Mouse (Mus musculus): ENCODE data around the gene P2rx6.
A peak's percentile ranks its signal among the peaks of the same experiment; 100 is the strongest.

Gene P2rx6

DNA sequence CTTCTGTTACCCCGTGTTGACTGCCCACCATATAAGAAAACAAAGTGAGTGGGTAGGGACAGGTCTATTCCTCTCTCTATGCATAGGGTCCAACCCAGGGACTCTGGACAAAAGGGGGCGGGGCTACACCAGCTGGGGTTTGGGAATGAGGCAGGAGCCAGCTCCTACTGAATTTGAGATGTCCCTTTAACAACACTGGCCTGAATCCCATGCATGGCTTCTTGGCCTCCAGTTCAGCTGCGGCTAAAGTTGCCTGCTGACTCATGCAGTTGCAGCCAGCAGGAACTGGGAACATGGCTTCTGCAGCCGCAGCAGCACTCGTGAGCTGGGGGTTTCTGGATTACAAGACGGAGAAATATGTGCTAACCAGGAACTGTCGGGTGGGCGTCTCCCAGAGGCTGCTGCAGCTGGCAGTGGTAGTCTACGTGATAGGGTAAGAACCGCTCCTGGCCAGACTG is at the start of gene P2rx6:
Gene P2rx6, plus strand, starts transcription at position 135 of the 458 bp plus-strand sequence.
- peak; percentile 70 for DNase-seq

DNA sequence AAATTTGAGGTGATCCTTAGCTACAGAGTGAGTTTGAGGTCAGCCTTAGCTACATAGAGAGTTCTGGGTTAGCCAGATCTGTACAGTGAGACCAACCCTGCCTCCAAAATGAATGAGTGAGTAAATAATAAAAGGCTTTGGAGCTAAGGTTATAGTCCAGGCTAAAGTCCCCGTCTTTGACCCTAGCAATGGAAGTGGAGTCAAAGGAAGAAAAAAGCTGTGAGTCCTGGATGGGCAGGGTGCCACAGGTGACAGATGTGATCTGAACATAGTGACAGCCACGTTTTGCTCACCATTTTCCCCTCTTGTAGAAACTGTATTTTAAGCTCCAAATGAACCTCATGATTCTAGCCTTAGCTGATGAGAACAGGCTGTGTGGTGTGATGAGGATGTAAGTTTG is 42.8 kb upstream of the P2rx6 start:
- DNase-seq: no peak

DNA sequence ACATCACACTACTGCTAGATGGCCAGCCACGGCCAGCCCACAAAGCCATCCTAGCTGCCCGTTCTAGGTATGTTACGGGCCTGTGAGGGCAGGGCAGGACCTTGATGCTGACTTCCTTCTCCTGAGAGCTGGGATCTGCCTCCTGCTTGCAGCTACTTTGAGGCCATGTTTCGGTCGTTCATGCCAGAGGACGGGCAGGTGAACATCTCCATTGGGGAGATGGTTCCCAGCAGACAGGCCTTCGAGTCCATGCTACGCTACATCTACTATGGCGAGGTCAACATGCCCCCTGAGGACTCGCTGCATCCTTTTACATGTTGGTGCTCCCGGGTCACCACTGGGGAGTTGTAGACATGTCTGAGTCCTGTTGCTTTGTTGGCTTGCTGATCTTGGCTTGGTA is 37.5 kb upstream of the P2rx6 start:
- DNase-seq: no peak

DNA sequence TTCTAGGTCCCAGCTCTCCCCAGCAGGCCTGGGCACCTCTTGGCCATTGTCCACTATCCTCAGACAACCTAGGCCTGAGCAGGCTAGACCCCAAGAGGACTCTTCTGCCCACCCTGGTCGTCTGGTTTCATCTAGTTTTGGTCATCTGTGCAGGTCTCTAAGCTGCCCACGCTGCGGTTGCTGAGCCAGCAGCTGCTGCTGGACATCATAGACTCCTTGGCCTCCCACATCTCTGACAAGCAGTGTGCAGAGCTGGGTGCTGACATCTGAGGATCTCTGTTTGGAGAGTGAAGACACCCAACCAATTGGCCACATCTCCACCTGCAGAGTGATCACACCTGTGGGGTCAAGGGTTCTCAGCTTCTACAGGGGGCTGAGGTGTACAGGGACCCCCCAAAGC is 36.2 kb upstream of the P2rx6 start:
- DNase-seq: no peak

DNA sequence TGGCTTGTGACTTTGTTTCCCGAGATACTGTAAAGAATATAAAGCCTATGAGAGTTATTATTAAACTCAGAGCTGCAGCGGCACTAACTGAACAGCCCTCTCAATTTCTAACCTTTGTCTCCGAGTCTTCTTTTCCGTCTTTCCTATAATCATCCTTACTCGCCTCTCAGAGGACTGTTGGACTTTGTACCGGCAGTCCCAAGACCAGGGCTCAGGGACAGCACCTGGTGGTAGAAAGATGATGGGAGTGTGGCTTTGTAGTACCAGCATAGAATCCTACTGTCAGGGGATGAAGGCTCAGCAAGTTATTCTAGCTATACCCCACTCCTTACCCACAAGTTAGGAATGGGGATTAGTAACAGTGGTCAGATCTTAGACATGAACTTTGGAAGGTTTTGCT is 35.5 kb upstream of the P2rx6 start:
- no peak for DNase-seq

DNA sequence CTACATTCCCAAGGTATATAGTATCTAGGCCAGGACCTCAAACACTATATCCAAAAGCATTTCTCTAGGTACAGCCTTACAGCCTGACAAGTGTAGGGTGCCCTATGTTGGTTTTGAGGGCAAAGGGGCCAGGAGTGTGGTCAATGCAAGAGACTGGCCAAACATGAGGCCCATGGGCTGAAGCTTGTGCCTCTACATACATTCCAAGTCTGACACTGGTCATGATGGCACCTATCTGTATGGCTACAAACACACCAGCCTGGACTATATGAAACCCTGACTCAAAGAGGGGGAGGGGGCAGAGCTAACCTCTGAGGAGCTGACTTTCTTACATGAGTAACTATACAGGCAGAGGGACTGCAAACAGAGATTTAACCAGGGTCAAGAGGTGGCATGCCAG is 34.1 kb upstream of the P2rx6 start:
- no peak for DNase-seq

DNA sequence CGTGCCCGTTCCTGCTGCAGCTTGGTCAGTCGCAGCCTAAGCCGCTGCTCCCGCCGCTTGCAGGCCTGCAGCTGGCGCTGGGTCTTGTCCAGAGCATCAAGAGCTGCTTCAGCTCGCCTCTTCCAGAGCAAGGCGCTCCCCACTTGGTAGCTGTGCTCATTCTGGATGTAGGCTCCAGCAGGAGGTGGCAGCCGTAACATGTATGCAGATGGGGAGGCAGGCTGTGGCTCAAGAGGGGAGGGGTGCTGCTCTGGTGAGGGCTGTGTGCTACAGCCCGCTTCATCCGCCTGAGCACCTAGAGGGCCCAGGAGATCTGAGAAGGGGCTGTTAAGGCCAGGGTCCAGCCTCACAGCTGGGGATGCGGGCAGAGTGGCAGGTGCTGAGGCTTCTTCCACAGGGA is 33.4 kb upstream of the P2rx6 start:
- DNase-seq: no peak

DNA sequence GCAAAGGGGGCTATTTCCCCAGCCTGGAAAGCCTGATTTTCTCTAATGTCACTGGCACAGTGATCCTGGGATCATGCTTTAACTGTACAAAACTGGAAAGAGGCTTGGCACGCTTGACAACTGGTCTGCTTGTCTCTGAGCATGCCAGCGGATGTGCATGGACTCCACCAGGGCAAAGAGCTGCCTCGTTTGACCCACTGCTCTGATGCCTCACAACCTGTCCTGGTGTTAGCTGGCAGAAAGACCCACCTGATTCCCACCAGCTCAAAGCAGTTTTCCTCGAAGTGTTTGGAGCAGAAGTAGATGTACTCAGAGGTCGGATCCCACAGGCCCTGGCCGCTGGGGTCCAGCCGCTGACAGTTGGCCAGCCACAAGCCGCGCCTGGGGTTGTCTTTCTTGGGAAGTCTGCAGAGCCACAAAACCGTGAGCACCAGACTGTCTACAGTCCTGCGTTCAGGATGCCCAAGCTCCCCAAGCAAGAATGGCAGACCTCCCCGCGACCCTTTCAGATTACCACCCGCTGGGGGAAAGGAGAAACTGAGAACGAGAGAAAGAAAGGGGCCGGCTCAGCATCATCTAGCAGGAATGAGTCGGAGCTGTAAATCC is 31.6 kb upstream of the P2rx6 start:
- DNase-seq: no peak

DNA sequence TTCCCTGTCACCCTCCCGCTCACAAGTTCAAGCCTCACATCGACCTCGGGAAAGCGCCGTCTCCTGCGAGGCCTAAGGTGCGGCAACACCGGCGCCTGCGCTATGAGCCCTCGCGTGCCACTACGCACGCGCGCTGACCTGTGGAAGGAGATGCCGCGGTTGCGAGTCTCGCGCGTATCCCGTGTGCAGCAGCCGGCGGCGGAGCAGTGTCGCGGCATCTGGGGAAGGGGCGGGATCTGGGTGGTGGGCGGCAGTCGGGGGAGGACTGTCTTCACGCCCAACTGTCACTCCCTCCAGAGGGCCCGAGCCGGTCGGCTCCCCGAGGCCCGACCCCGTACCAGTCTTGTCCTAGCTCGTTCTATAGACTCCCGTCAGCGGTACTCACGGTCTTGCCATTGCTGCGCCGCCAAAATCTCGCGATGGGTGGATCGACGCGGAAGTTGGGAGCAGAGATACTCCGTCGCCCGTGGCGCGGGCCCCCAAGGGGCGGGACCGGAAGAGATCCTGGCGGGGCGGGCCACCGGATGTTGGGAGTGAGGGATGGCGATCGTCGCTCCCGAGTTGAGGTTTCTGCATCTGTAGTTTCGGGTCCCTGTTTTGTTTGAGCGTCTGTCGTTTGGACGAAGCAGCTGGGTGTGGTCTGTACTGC is 30.9 kb upstream of the P2rx6 start, which contains the start of gene Thap7:
Gene Thap7, minus strand, starts transcription at position 497 of the 649 bp plus-strand sequence.
- DNase-seq: peak; percentile 98

DNA sequence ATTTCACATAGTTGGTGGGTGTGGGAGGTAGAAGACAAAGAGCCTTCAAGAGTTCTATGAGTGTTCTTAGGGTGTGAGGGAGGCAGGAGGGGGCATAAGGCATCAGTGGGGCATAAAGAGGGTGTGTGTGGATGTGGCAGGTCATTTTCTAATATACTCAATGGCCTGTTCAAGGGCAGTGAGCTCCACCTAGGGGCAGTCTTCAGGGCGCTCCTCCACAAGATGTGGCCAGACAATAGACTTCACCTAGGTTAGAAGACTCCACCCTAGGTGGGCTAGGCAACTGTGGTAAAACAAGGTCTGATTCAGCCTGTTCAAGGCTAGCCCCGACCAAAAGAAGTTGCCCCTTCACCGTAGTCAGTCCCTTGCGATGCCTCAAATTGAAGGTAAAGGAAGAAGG is 29.4 kb upstream of the P2rx6 start:
- DNase-seq: peak; percentile 38

DNA sequence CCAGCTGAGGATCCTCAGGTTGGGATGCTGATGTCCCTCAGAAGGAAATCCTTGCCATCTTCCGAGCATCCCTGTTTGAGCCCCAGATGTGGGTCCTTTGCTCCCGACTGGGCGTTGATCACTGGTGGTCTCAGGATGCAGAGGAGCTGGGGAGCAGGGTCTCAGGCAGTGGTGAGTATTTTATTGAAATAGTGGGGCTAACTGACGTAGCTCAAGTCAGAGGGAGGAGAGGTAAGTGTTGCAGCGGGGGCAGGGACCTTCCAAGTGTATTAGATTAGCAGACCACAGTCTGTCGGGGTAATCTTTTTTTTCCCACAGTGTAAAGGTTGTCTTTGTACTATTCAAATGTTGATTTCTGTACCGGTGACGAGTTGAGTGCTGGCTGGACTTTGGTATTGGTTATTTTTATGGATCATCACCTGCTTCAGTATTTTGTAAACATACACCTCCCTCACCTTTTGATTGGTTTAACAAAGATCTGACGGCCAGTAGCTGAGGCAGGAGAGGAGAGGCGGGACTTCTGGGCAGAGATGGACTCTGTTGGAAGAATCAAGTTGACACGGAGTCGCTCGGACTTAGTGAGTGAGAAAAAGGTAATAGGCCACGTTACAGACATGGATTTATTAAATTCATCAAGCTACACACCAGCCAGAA is 28.9 kb upstream of the P2rx6 start:
- DNase-seq: no peak

DNA sequence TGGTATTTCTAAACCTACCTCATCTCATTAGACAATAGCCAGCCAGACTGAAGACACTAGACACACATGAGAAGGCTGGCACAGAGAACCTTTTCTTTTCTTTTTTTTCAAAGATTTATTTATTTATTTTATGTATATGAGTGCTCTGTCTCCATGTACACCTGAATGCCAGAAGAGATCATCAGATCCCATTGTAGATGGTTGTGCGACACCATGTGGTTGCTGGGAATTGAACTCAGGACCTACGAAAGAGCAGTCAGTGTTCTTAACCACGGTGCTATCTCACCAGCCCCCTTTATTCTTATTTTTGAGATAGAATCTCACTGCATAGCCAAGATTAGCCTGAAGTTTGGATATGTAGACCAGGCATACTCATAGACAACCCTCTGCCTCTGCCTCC is 25.1 kb upstream of the P2rx6 start:
- DNase-seq: no peak

DNA sequence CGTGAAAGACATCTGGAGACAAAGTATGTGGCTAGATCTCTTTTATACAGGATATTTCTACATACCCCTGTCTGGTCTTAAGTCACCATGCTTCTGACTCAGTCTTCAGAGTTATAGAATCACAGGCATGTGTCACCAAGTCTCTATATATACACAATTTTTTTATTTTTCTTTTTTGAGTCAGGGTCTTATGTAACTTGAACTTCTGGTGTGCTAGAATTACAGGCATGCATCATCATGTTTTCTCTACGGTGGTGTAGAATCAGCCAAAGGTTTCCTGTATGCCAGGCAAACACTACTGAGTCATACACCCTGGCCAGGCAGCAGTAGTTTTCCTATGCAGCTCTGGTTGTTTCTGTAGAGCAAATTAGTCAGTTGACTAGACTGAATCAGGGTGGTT is 19.1 kb upstream of the P2rx6 start:
- DNase-seq: no peak

DNA sequence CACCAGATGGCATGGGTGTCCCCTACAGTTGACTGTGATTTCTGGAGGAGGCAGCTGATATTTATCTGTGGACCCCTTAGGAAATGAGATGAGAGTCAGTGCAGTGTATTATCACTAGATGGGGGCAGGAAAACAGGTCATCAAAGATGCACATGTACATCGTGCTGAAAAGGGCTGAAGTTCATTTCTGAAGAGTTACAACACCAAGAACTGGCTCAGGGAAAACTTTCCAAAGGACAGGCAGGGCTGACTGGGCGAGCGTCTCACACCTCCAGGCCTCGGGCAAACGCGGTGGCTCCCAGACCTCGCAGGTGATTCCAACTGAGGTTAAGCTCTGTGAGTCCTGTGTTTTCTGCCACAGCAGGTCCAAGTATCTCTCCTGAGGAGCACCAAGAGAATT is 8.8 kb upstream of the P2rx6 start:
- no peak for DNase-seq

DNA sequence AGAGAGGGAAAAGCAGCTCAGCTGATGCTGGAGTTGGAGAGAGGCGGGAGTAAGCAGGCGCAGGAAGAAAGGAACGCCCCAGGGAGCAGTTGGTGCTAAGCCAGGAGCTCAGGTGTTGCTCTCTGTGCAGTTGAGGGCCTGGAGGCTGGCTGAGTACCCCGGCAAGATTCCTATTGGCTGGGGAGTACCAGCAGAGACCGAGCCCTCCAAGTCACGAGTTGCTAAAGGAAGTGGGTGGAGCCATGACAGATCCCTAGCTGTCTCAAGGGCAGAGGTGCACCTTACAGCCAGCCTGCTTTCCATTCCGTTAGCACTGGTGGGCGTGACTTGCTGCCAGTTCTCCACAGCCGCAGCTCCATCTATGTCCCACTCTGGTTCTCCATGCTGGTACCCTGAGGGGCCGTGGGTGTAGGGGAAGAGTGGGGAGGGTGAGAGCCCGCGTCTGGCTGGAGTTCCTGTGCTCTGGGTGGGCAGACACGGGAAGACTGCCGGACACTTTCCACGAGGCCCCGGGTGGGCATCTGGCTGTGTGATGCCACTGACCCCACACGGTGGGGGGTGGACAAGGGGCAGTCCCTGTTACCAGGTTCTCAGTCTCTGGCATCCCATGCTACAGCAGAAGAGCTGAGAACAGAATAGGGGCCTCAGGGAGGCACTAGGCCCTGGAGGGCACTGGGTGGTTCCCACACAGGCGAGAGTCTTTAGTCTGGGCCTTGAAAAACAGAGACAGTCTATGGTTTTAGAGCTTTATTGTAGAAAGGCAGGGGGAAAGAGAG is 7.6 kb upstream of the P2rx6 start:
- DNase-seq: peak; percentile 73

DNA sequence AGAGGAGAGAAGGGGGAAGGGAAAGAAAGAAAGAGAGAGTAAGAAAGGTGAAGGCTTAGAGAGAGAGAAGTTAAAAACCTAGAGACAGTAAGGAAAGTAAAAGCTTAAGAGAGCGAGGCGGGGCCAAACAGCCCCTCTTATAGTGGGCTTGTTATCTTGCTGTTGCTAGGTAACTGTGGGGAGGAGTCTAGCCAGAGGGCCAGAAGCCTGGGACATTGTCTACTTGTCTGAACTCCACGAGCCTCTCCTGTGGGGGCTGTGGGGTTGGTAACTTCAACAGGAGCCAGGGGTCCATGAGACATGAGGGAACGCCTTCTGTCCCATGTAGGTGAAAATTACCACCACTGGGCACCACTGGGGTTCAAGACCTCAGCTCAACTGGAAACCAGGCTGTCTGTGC is 7.0 kb upstream of the P2rx6 start:
- peak; percentile 68 for DNase-seq

DNA sequence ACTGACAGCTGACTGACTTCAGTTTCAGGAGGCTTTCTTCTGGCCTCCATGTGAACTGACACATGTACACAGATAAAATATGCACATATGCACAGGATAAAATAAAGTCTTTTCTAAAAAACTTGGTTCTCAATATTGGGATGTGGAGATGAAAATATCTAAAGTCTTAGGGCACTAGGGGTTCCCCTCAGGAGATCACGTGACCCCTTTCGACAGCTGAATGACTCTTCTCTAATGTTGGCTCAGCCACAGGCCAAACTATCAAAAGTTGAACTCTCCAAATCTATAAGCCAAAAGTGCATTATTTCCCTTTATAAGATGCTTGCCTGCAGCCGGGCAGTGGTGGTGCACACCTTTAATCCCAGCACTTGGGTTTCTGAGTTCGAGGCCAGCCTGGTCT is 5.5 kb upstream of the P2rx6 start:
- DNase-seq: no peak

DNA sequence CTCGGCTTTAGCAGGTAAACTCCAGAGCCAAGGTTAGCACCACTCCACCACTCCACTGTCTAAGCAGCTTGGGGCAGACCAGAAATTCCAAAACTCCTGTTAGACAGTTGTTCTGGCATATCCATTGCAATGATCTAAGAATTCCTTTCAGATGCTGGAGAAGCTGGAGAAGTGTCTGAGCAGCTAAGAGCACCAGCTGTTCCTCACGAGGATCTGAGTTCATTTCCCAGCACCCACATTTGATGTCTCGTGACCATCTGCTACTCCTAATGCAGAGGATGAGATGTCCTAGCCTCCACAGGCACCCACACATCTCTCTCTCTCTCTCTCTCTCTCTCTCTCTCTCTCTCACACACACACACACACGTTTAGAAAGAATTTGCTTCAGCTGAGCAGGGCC is 4.8 kb upstream of the P2rx6 start:
- no peak for DNase-seq

DNA sequence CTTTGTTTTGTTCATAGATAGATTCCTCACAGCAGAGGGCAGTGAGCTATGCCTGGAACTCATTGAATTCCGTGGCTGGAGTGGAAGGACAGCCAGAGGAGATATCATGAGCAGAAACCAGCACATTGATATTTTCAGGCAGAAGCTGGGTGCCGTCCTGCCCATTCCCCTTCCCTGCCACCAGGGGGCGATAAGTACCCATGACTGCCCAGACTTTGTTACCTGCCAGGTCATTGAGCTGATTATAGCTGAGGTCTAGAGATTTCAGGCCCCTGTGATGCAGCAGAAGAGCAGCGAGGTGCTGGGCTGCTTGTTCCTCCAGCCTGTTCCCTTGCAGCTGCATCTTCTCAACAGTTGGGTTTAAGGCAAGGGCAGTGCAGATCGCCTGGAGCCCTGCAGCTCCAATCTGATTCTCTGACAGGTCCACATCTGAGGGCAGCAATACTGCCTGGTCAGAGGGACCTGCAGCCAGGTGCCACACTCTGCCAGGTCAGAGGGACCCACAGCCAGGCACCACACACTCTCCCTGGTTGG is 3.7 kb upstream of the P2rx6 start:
- peak; percentile 83 for DNase-seq

DNA sequence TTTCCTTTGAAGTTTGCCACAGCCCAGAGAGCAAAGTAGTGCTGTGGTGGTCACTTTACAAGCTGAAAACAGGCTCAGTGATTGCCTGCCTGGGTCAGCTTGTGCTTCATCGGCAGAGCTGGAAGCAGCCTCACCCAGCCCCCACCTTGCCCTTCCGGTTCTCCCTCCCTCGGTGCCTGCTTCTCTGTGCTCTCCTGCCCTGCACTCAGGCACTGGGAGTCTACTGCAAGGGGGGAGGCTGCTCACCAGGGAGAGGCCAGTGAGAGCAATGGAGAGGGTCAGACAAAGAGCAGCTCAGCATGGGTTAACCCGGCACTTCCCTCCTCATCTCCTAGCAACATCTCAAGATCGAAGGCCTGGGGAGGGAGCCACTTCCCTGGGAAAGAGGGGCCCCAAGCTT is 2.9 kb upstream of the P2rx6 start:
- DNase-seq: peak; percentile 21

DNA sequence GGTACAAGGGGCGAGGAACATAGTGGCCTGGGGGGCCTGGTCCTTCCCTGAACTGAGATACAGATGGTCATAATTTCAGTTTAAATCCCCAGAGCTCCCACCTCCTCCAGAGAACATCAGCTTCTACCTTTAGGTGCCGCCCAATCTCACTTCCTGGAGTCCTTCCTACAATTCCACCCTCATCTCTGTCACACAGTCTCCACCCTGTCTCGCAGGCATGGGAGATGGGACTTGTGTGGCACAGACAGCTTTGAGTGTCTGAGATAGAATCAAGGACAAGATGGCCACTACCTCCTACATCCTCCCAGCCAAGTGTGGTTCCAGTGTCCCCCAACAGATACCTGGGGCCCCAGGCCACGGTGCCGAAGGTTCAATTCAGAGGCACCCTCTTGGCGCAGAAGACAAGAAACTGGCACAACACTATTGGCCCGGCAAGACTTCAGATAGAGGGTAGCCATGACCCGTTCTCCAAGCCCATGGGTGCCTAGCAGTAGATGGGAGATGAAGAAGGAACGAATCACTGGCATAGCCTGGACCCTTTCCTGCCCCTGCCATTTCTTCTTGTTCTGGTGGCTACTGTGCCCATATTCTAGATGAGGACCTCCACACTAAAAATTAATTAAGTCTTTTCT is 2.2 kb upstream of the P2rx6 start:
- DNase-seq: no peak

DNA sequence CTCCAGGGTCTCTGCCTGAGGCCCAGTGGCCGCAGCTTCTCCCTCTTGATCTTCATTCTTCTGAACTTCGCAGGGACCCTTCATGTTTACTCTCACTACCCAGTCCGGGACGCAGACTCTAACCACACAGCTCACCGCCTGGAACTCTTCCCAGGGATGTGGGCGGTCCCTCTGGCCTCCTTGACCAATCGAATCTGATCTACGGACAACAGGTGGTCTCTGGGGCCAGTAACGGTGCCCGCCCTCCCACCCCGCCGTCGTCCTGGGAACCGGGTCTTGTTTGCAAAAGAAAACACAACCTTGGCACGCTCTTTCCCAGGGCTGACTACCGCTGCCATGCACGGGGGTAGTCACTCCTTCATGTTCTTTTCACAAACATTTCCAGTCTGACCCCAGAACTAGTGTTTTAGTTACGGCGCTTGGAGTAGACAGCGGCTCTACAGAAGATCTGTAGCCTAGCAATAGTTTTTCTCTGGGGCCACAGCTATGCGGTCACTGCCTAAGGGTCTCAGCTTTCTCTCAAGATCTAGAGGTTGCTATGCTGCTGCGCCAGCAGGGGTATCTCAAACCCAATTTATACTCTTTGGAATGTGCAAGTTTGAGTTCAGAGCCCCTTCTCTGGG is 446 bp upstream of the P2rx6 start, which contains the start of gene Lrrc74b:
Gene Lrrc74b, minus strand, starts transcription at position 120 of the 623 bp plus-strand sequence.
- DNase-seq: peak; percentile 90
